Mouse (Mus musculus): ENCODE data around the gene Pak1ip1. TPM values are rescaled to one million over a fixed set of nuclear protein-coding genes. Genes with fewer than 3 reads are reported as not detected.
A peak's percentile ranks its signal among the peaks of the same experiment; 100 is the strongest.

Pak1ip1 gene
- polyA plus RNA-seq (2015; fragmentation: Nextera tagmentation; extraction: Ambion mirVana): 67.8 and 68.5 TPM in 2 replicates

GRCm38 (mm10) chr13:41000926-41001639, at the start of gene Pak1ip1:
Pak1ip1 (plus strand) TSS chr13:41001023.
- Histone ChIP-seq H3K36me3 (peaks cover 27% of the 10 kb centered on the region), H3K4me3 (replicated peaks) (peak within 1 kb of the TSS; percentile 98), H3K4me1 (peaks cover 13% of the 10 kb centered on the region), H3K9me3 (replicated peaks) (no peaks in the 10 kb centered on the region), H3K9ac (peak within 1 kb of the TSS; percentile 85), H3K4me2 (peak within 1 kb of the TSS; percentile 87), H3K27me3 (no peaks in the 10 kb centered on the region), H3K27ac (peak within 1 kb of the TSS; percentile 100)
- ATAC-seq (replicated peaks; ENCODE audit: low FRiP score): peak; percentile 96
- WGBS: under 1% methylated on average over 58 of the region's 58 CpGs

DNA sequence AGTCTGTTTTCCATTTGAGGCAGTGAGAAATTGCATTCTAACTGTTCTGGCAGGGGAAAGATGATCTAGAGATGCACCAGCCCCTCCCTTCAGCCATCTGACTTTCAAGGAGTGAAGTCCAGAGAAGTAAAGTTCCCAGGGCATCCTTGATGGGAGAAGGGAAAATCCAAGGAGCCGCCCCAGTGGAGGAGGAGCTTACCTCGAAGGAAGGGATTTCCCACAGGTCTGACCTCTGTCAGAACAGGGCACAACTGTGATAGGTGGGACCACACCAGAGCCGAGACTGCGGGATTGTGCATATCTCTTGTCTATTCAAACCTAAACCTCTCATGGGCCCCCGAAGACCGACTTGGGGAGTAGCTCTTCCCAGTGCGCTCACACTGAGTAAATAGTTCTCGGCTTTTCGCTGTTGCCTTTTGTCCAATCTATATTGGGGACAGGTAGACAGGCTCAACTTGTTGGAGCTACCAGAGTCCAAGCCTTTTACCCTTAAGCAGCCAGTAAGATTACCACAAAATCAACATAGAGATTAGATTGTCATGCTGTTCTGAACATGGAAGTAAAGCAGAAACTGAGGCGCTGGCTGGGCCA, 49.3 kb upstream of the Pak1ip1 start:
- Histone ChIP-seq H3K4me1 (no peaks in the 10 kb centered on the region), H3K9me3 (replicated peaks) (no peaks in the 10 kb centered on the region), H3K27ac (no peak overlapping the region), H3K4me3 (replicated peaks) (no peak overlapping the region), H3K9ac (no peak overlapping the region), H3K4me2 (no peak overlapping the region), H3K27me3 (no peaks in the 10 kb centered on the region), H3K36me3 (no peaks in the 10 kb centered on the region)
- ATAC-seq (replicated peaks; ENCODE audit: low FRiP score): no peak
- WGBS: 84% methylated on average over 10 of the region's 10 CpGs

- H3K9ac ChIP-seq: no peak overlapping the region
- H3K4me1 ChIP-seq: no peaks in the 10 kb centered on the region
- no peaks in the 10 kb centered on the region for H3K27me3 ChIP-seq
- no peak overlapping the region for H3K4me3 ChIP-seq (replicated peaks)
- H3K9me3 ChIP-seq (replicated peaks): no peaks in the 10 kb centered on the region
- WGBS: 69% methylated on average over 6 of the region's 6 CpGs
- no peak for ATAC-seq (replicated peaks; ENCODE audit: low FRiP score)
- H3K27ac ChIP-seq: no peak overlapping the region
- no peak overlapping the region for H3K4me2 ChIP-seq
- no peaks in the 10 kb centered on the region for H3K36me3 ChIP-seq
These were observed 47.6 kb upstream of the Pak1ip1 start for GRCm38 (mm10) chr13:40953231-40953630.

DNA sequence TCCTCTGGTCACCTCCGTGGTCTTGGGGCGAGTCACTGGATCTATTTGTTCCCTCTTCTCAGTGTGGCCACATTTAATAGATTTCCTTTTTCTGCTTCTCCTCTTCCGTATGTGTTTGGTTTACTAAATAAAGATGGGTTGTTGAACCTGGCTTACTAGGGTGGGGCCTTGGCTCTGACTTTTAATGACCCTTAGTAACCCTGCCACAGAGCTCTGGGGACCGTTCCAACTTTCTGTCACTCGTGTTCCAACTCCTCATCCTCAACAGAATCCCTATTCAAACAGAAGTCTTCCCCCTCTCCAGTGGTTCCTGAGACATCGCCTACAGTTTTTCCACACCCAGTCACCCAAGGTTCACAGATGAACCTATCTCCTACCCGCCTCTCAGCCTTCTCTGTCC, 45.0 kb upstream of the Pak1ip1 start:
- no peak overlapping the region for H3K9ac ChIP-seq

GRCm38 (mm10) chr13:40967609-40968008, 33.2 kb upstream of the Pak1ip1 start:
- WGBS: 93% methylated on average over 10 of the region's 10 CpGs
- no peak overlapping the region for H3K27ac ChIP-seq
- no peaks in the 10 kb centered on the region for H3K36me3 ChIP-seq
- no peaks in the 10 kb centered on the region for H3K4me1 ChIP-seq
- no peak for ATAC-seq (replicated peaks; ENCODE audit: low FRiP score)
- H3K27me3 ChIP-seq: no peaks in the 10 kb centered on the region
- H3K4me2 ChIP-seq: no peak overlapping the region
- no peaks in the 10 kb centered on the region for H3K9me3 ChIP-seq (replicated peaks)
- no peak overlapping the region for H3K9ac ChIP-seq
- H3K4me3 ChIP-seq (replicated peaks): no peak overlapping the region

More for the DNA sequence above, 45.0 kb upstream of the Pak1ip1 start:
- H3K27me3 ChIP-seq: no peaks in the 10 kb centered on the region
- H3K36me3 ChIP-seq: peaks cover 8% of the 10 kb centered on the region; the same call in 1 of the 2 replicates
- no peak overlapping the region for H3K4me3 ChIP-seq (replicated peaks)
- H3K27ac ChIP-seq: no peak overlapping the region
- no peaks in the 10 kb centered on the region for H3K9me3 ChIP-seq (replicated peaks)
- WGBS: 84% methylated on average over 7 of the region's 7 CpGs
- no peak for ATAC-seq (replicated peaks; ENCODE audit: low FRiP score)
- H3K4me1 ChIP-seq: no peaks in the 10 kb centered on the region
- no peak overlapping the region for H3K4me2 ChIP-seq

GRCm38 (mm10) chr13:40968564-40968963, 32.3 kb upstream of the Pak1ip1 start:
- Histone ChIP-seq H3K9ac (no peak overlapping the region), H3K36me3 (no peaks in the 10 kb centered on the region), H3K4me2 (no peak overlapping the region), H3K9me3 (replicated peaks) (no peaks in the 10 kb centered on the region), H3K4me1 (no peaks in the 10 kb centered on the region), H3K4me3 (replicated peaks) (no peak overlapping the region), H3K27ac (no peak overlapping the region), H3K27me3 (no peaks in the 10 kb centered on the region)
- WGBS: 60% methylated on average over 5 of the region's 5 CpGs
- no peak for ATAC-seq (replicated peaks; ENCODE audit: low FRiP score)

GRCm38 (mm10) chr13:40969761-40970390, 30.9 kb upstream of the Pak1ip1 start:
- Histone ChIP-seq H3K4me1 (no peaks in the 10 kb centered on the region), H3K4me3 (replicated peaks) (no peak overlapping the region), H3K27me3 (no peaks in the 10 kb centered on the region), H3K9me3 (replicated peaks) (no peaks in the 10 kb centered on the region), H3K27ac (no peak overlapping the region), H3K9ac (no peak overlapping the region), H3K36me3 (no peaks in the 10 kb centered on the region), H3K4me2 (no peak overlapping the region)
- WGBS: 91% methylated on average over 4 of the region's 4 CpGs
- ATAC-seq (replicated peaks; ENCODE audit: low FRiP score): no peak

DNA sequence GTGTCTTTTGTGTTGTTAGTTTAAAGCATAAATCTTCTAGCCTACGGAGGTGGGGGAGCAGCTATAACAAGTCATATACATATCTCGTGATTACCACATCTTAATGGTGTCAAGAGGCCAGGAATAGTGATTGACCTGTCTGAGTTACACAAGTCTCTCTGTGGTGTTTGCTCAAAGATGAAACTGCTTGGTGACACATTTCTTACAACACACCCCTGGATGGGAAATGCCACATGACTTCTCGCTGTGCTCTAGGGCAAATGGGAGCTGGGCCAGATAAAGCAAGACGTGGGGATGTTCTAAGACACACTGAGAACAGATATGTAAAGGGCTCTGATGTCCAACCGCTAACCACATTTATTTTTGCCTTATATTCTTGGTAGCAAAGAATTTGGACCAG, 29.6 kb upstream of the Pak1ip1 start:
- 83% methylated on average over 5 of the region's 5 CpGs for WGBS
- Histone ChIP-seq H3K27me3 (no peaks in the 10 kb centered on the region), H3K4me2 (no peak overlapping the region), H3K4me1 (no peaks in the 10 kb centered on the region), H3K9me3 (replicated peaks) (no peaks in the 10 kb centered on the region), H3K36me3 (no peaks in the 10 kb centered on the region), H3K9ac (no peak overlapping the region), H3K27ac (no peak overlapping the region), H3K4me3 (replicated peaks) (no peak overlapping the region)
- no peak for ATAC-seq (replicated peaks; ENCODE audit: low FRiP score)

- Histone ChIP-seq H3K4me2 (no peak overlapping the region), H3K9ac (no peak overlapping the region), H3K27me3 (no peaks in the 10 kb centered on the region), H3K4me1 (no peaks in the 10 kb centered on the region), H3K27ac (no peak overlapping the region), H3K4me3 (replicated peaks) (no peak overlapping the region), H3K36me3 (no peaks in the 10 kb centered on the region), H3K9me3 (replicated peaks) (no peaks in the 10 kb centered on the region)
- no peak for ATAC-seq (replicated peaks; ENCODE audit: low FRiP score)
- WGBS: 79% methylated on average over 2 of the region's 2 CpGs
These were observed 29.0 kb upstream of the Pak1ip1 start for GRCm38 (mm10) chr13:40971831-40972230.

DNA sequence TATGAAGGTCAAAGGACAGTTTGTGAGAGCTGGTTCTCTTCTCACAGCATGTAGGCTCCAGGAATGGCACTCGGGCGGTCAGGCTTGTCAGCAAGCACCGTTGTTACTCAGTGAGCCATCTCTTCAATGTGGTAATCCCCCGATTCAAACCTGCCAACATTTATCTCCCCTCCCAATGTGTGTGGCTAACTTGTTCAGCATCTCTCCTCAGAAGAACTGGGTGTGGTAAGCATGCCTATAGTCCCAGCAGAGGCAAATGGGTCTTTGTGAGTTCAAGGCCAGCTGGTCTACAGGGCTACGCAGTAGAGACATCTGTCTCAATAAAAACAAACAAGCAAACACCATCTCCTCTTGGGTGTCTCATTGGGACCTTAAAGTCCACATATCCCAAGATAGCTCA, 27.8 kb upstream of the Pak1ip1 start:
- H3K27me3 ChIP-seq: no peaks in the 10 kb centered on the region
- no peaks in the 10 kb centered on the region for H3K36me3 ChIP-seq
- H3K4me1 ChIP-seq: no peaks in the 10 kb centered on the region
- H3K9me3 ChIP-seq (replicated peaks): no peaks in the 10 kb centered on the region
- H3K4me3 ChIP-seq (replicated peaks): no peak overlapping the region
- H3K9ac ChIP-seq: no peak overlapping the region
- H3K27ac ChIP-seq: no peak overlapping the region
- 86% methylated on average over 5 of the region's 5 CpGs for WGBS
- no peak for ATAC-seq (replicated peaks; ENCODE audit: low FRiP score)
- no peak overlapping the region for H3K4me2 ChIP-seq

DNA sequence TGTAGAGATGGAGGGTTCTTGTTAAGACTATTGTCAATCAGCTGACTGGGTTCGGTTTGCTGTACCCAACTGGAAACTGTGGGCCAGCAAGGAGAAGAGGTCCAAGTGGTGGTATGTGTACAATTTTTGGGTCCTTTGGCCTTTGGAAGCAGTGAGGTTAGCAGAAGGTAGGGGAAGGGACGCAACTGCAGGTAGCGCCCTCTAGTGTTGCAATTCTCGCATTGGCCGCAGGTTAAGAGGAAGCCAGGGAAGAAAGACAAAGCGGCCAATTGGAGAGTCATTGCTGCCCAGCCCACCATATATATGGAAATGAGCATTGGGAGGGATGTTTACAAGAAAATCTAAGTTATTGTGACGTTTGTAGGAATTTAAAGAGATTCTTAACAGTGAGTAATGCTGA, 23.2 kb upstream of the Pak1ip1 start:
- H3K27ac ChIP-seq: no peak overlapping the region
- 19% methylated on average over 7 of the region's 7 CpGs for WGBS
- no peak for ATAC-seq (replicated peaks; ENCODE audit: low FRiP score)
- H3K36me3 ChIP-seq: no peaks in the 10 kb centered on the region
- no peaks in the 10 kb centered on the region for H3K27me3 ChIP-seq
- no peak overlapping the region for H3K4me2 ChIP-seq
- H3K4me1 ChIP-seq: no peaks in the 10 kb centered on the region
- no peak overlapping the region for H3K9ac ChIP-seq
- H3K4me3 ChIP-seq (replicated peaks): no peak overlapping the region
- no peaks in the 10 kb centered on the region for H3K9me3 ChIP-seq (replicated peaks)

DNA sequence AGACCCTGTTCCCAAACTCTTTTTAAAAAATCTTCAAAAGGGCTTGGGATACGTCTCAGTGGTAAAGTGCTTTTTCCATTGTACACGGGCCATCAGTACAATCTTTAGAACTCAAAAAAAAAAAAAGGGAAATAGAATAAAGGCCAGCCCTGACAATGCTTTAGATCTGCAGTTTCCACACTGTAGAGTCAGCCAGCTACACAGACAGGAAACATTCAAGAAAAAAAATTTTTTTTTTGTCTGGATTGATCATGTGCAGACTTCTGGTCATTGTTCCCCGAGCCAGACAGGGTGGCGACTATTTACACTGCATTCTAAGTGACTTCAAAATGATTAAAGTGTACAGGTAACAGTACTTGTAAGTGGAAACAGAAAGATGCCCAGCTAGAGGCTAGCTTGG, 22.2 kb upstream of the Pak1ip1 start:
- 76% methylated on average over 4 of the region's 4 CpGs for WGBS
- Histone ChIP-seq H3K27me3 (no peaks in the 10 kb centered on the region), H3K4me2 (no peak overlapping the region), H3K4me1 (no peaks in the 10 kb centered on the region), H3K9ac (no peak overlapping the region), H3K4me3 (replicated peaks) (no peak overlapping the region), H3K27ac (peak overlapping the region; percentile 10; the same call in 1 of the 2 replicates), H3K9me3 (replicated peaks) (no peaks in the 10 kb centered on the region), H3K36me3 (no peaks in the 10 kb centered on the region)
- no peak for ATAC-seq (replicated peaks; ENCODE audit: low FRiP score)

Data from kidney, embryonic 15.5 days (tissue).